Mouse (Mus musculus): ENCODE results near the gene Cers2. TPM values are rescaled to one million over a fixed set of nuclear protein-coding genes. Genes with fewer than 3 reads are reported as not detected.
A peak's percentile ranks its signal among the peaks of the same experiment; 100 is the strongest.

Gene Cers2
- total RNA-seq (2021) = 10 to 100 TPM; 15.9 to 23.3 TPM
- long read RNA-seq, experiment 1, transcript Cers2-201 (11 exons, 2,216 nt) = major isoform, 10 of 13 reads
- long read RNA-seq, experiment 1, partial matches to known transcripts = 1 of 13 reads
- long read RNA-seq, experiment 1, other reads (novel, unspliced or antisense) = 2 of 13 reads
- long read RNA-seq, experiment 2, transcript Cers2-201 (11 exons, 2,216 nt) = major isoform, 14 of 21 reads
- long read RNA-seq, experiment 2, partial matches to known transcripts = 0 of 21 reads
- long read RNA-seq, experiment 2, other reads (novel, unspliced or antisense) = 7 of 21 reads

DNA sequence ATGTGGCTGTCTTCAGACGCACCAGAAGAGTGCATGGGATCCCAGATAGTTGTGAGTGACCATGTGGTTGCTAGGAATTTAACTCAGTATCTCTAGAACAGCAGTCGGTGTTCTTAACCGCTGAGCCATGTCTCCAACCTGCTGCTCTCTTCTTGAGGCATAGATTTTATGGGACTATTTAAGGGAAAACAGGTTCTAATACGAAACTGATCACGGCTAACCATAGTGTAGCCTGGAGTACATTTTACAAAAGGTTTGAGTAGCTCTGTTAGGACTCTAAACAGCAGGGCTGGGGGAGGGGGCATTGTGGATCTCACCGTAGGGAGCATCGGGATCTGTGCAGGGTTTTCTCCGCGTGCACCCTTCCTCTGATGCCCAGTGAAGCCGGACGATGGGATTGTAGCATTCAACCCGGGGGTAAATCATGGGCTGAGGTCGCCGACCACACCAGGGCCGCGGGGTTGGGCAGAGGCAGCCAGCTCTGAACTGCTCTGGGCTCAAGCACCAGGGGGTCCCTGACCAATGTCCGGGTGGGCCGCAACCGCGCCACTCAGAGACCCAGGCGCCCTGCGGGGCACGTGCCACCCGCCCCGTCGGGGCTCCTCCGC is at the start of gene Cers2:
Cers2 (plus strand) TSS at position 306 of the 608 bp plus-strand sequence.
- intact Hi-C loops (cut with DNase I) = loop anchor here (5.0 kb wide), 2 partner anchors 32 to 78 kb away; partner anchors contain the start of genes Mindy1 and Prune1
- DNase-seq = no peak

DNA sequence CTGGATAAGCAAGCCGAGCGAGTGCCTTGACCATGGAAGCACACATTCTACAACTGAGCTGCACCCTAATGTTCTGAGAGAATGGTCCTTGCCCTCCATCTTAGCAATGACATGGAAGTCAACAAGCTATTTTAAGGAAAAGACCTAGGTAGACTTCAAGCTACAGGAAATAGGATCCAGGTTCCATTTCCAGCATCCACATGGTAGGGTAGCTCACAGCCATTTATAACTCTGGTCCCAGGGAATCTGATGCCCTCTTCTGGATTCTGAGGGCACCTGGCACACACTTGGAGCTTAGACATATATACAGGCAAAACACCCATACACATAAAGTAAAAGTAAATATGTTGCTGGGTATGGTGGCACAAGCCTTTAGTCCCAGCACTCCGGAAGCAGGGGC is 48.5 kb upstream of the Cers2 start:
- no peak for DNase-seq
- intact Hi-C loops (cut with DNase I) = no loop called here

DNA sequence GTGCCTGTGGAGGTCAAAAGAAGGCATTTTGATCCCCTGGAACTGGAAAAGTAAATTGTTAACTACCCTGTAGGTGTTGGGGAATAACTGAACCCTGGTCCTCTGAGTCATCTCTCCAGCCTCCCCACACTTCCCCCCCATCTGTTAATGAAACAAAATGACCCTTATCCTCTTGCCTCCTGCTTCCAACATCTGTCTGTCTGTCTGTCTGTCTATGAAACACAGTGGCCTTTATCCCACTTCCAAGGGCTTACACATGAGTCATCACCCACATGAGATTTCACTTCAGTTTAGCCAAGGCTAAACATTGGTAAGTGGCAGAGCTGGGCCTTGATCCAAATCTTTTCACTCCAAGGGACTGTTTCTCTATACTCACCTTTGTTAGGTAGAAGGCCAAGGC is 46.7 kb upstream of the Cers2 start:
- intact Hi-C loops (cut with DNase I) = no loop called here
- no peak for DNase-seq

DNA sequence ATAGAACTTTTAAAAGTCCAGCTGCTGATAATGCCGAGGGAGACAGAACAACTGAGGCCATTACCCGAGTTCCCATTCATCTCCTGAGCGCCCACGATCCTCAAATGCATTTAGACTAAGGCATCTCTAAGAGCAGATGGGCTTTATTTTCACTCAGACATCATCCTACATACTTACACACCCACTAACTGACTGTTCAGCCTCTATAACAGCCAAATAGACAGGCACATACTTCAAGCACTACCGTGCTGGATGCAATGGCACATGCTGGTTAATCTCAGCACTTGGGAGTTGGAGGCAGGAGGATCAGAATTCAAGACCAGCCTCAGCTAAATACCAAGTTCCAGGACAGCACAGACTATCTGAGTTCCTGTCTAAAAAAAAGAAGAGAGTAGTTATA is 44.8 kb upstream of the Cers2 start:
- intact Hi-C loops (cut with DNase I) = no loop called here
- no peak for DNase-seq

DNA sequence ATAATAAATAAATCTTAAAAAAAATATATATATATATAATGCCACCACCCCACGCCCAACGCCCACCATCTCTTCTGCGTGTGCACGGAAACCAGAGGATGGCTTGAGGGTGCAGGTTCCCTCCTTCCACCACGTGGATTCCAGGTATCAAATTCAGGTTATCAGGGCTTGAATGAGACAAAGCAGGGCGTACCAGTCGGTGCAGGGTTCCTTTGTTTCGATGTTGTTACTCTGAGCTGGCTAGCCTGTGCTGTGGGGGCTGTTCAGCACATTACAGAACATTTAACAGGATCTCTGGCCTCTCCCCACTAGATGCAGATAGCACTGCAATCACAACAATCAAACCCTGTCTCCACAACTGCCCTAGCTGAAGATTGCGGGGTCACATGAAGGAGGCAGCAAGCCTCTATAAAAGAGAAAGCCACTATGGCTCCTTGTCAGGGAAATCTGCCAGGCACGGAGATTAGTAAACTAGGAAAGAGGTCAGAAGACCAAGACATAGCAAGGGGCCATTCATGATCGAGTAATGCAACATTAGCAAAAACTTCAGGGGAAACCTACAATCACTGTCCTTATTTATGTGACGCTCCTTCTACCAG is 43.7 kb upstream of the Cers2 start:
- intact Hi-C loops (cut with DNase I) = no loop called here
- no peak for DNase-seq

DNA sequence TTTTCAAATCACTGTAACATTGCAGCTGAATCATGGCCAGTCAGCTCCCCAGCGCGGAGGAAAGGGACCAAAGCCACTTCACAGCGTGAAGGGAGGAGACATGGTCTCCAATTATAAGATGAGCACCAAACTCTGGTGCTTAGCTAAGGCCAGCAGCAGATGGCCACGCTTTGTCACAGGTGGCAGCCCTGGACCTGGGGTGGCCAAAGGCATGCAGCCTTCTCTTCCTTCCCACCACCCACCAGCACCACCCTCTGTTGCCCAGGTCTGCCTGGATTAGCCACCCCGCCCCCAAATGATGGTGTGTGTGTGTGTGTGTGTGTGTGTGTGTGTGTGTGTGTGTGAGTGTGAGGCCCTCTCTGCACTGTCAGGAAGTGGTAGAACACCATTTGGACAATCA is 41.1 kb upstream of the Cers2 start:
- no peak for DNase-seq
- intact Hi-C loops (cut with DNase I) = no loop called here

DNA sequence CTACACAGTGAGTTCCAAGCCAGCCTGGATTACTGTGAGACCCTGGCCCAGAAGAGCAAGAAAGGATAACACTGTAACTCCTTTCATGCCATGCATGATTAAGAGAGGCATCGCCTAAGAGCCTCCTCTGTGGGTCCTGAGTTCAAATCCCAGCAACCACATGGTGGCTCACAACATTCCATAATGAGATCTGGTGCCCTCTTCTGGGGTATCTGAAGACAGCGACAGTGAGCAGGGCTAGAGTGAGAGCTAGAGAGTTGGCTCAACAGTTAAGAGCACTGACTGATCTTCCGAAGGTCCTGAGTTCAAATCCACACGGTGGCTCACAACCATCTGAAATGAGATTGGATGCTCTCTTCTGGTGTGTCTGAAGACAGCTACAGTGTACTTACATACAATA is 40.1 kb upstream of the Cers2 start:
- DNase-seq = no peak
- intact Hi-C loops (cut with DNase I) = no loop called here

DNA sequence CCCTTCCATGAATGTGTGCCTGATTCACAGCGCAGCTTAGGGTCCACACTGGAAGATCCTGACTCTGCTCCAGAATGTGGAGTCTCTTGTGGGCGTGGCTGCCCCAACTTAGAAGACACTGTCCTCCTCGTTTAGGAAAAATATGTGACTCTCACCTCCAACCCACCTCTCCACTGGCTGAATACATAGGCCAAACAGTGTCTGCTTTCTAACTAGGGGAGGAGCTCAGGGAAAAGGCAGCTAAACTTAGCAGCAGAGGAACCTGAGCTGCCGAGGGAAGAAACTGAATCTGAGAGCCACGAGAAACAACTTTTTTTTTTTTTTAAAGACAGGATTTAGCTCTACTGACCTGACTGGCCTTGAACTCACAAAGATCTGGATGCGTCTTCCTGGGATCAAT is 39.4 kb upstream of the Cers2 start:
- no peak for DNase-seq
- intact Hi-C loops (cut with DNase I) = no loop called here

DNA sequence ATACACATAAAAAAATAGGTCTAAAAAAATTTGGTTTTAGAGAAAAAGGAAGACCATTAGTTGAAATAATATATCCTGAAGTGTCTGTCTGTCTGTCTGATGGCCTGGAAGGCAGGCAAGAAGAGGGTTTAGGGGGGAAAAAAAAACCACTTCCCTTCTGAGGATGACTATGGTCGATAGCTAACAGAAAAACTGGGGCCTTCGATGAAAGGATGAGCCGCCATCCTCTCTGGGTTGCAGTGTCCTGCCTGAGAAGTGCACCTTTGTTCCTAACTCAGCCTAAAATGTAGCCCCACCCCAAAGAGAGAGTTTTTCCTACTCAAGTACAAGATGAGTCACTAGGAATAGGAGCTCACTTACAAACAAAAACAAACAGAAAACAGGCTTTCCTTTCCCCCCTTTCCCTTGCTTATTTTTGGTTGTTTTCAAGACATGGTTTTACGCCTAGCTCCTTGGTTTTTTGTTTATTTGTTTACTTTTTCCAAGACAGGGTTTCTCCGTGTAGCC is 38.1 kb upstream of the Cers2 start:
- intact Hi-C loops (cut with DNase I) = no loop called here
- DNase-seq = no peak

DNA sequence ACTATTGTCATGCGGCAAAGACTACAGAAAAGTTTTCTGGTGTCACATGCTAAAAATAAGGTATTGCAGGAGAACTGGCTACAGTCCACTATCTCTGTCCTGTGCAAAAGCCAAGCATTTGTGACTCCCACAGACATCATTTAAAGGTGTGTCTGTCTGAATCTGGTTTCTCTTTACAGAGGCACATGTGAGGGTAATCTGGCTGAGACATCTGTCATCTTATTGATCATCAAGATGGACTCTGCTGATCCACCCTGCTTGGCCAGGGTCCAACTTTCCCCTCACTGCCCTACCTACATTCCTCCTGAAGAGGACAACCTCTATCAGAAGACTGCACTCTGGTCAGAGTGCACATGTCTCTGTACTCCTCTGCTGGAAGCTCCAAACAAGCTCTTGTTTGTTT is 37.4 kb upstream of the Cers2 start:
- DNase-seq = no peak
- intact Hi-C loops (cut with DNase I) = no loop called here

DNA sequence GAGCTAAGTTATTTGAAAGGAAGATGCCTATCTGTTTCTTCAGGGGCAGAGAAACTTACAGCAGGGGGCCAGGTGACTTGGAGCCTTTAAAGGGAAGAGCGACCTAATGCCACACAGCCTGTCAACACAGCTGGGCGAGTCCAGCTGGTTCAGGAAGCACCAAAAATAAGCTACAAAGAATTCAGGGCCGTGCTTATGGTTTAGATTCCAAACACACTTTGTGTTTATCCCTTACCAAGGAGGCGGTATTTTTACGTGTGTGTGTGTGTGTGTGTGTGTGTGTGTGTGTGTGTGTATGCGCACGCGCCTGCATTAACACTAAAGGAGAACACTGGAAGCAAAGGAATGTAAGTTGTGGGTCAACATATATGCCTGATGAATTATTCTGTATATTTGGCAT is 33.8 kb upstream of the Cers2 start:
- intact Hi-C loops (cut with DNase I) = loop anchor here (5.0 kb wide), 1 partner anchor 37 kb away; no protein-coding TSS in a partner anchor
- no peak for DNase-seq

DNA sequence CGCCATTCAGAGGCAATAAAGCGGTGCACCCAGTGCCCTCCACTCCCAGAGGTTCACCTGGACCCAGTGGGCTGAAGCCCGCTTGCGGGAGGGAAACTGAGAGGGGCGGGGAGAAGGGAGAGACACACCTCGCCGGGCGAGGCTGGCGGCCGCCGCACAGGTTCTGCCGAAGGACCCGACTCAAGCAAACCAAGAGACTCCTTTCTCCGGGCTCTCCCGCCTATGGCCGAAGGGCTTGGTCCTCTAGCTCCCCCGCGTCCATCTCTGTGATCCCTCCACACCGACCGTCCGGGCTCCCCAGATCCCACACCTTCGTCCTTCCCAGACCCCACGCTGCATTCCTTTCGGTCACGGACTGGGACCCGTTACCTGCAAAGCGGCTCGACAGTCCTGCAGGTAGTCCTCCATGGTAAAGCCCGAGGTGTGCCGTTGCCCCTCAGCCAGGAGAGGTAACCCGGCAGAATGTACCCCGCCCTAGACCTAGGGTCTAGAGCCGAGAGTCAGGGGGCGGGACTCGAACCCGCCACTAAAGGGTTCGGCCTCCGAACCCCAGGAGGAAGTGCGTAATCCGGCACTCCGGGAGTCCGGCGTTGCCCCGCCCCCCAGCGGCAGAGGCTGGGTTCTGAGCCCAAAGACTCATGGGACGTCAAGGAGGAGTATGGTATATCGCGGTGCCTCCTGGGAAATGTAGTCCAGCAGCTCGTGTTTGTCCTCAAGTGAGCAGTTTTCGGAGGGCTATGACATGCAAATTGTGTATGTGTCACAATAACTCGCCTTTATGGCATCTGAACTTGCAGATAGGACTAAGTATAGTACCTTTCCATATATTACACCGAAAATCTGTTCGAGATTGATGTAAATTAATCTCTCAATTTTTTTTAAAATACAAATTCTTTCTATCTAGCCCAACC is 33.1 kb upstream of the Cers2 start, which contains the start of the genes Mindy1 and Prune1:
Mindy1 (plus strand) TSS at position 130 of the 911 bp plus-strand sequence.
Prune1 (minus strand) TSS at position 861 of the 911 bp plus-strand sequence.
- intact Hi-C loops (cut with DNase I) = loop anchor here (5.0 kb wide), 1 partner anchor 36 kb away; no protein-coding TSS in a partner anchor
- DNase-seq = peak; percentile 94 to 98

DNA sequence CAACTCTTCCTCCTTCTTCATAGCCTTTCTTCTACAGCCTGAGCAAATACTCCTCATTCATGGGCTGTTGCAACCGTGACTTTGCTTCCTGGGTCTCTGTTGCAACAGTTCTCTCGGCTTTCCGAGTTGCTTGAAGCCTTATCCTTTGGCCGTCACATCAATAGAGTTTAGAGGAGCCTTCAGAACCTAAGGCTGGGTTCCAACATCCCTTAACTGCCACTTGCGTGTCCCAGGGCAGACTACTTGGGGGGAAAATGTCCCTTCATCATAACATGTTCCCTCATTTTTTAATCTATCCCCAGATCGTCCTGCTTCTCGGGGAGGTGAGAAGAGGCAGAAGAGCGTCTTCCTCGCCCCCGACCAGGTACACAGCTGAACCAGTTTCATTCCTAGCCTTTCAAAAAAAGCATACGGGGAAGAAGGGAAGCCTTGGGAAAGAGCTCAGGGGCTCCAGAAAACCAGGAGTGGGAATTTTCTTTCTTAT is 32.2 kb upstream of the Cers2 start:
- intact Hi-C loops (cut with DNase I) = loop anchor here (5.0 kb wide), 1 partner anchor 35 kb away; no protein-coding TSS in a partner anchor
- DNase-seq = no peak

DNA sequence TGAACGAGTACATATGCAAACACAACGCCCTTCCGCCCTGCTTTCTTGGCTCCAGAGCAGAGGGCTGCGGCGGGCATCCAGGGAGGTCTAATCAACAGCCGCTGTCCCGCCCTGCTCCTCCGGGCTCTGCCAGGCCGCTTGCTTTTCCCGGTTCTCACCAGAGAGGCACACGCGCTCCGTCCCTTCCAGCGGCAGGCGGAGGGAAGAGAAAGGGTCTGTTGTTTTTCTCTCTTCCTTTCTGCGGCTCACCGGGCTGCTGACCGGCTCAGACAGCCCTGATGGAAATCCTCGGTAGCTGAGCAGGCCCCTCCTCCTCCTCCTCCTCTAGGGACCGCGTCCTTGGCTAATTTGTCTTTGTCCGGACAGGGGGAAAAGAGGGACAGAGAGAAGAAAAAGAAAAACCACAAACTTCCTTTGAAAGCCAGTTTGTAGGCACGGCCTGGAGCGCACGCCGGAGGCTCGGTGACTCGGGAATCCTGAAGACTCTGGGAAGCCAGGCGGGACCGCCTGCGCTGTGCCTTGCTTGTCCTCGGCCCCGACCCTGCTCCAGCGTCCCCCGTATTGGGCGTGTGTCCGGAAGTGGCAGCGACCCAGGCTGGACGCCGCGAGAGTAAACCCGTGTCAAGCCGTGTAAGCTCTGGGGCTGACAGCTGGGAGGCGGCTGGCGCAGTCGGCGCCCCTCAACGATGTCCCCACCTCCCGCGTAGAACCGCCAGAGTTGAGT is 31.6 kb upstream of the Cers2 start:
- intact Hi-C loops (cut with DNase I) = loop anchor here (5.0 kb wide), 1 partner anchor 34 kb away; no protein-coding TSS in a partner anchor
- peak; percentile 80 to 82 for DNase-seq

DNA sequence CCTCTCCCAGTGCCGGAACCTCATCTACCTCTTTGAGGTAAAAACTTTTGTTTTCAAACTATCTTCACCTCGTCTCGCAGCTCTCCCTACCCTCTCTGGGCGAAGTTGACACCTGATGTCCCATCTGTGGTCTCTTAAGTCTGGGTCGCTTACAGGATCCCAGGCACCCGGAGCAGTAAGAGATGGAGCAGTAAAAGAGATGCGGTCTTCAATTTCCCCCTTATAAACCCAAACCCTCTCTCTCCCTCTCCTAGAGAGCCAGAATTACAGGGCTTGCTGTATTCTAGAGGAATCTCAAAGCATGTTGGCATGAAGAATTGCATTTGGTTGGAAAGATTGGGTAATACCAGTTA is 31.0 kb upstream of the Cers2 start:
- intact Hi-C loops (cut with DNase I) = loop anchor here (5.0 kb wide), 1 partner anchor 34 kb away; no protein-coding TSS in a partner anchor
- no peak for DNase-seq

DNA sequence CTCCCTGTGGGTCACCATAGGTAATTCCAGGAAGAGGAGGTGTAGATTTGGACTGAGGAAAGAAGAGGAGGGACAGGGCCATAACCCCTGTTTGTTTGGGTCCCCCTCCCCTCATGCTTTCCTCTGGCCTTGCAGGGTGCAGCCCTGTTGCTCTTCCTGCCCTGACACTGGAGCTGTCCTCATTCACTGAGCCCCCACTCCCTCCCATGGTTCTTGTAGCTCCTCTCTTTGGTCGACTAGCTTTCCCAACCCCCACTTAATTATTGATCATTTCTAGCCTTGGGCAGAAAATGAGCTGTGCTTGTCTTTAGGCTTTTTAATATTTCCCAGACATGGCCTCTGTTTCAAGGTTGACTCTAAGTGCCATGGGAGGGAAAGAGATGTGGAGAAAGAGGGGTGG is 30.5 kb upstream of the Cers2 start:
- DNase-seq = no peak
- intact Hi-C loops (cut with DNase I) = loop anchor here (5.0 kb wide), 1 partner anchor 33 kb away; no protein-coding TSS in a partner anchor

DNA sequence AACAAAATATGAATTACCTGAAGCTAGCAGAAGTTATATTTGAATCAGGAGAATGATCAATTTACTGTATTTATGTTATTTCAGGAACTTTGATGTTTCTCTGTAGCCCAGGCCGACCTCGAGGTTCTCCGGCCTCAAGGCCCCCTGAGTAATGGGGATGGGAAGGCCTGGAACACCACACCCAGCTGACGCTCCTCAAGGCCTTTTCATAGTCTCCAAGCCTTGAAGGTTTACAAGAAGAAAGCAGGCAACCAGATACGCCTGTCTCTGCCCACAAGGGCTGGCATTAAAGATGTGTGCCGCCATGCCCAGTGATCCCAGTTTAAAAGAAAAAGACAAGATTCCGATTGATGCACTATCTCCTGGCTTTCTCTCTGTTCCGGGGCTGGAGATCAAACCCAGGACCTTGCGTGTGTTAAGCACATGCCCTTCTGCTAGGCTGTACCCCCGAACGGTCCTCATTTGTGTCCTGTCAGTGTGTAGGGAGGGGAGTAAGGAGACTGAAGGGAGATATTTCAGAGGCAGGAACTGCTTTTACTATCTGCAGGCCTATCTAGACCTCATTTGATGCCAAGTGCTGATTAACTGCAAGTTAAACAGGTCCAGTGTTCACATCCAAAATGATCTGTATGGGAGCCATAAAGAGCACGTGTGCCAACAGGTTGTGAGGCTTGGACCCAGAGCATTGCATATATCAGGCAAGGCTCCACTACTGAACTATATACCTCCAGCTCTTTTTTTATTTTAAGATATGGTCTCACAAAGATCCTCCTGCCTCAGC is 29.9 kb upstream of the Cers2 start:
- no peak for DNase-seq
- intact Hi-C loops (cut with DNase I) = loop anchor here (5.0 kb wide), 1 partner anchor 33 kb away; no protein-coding TSS in a partner anchor

DNA sequence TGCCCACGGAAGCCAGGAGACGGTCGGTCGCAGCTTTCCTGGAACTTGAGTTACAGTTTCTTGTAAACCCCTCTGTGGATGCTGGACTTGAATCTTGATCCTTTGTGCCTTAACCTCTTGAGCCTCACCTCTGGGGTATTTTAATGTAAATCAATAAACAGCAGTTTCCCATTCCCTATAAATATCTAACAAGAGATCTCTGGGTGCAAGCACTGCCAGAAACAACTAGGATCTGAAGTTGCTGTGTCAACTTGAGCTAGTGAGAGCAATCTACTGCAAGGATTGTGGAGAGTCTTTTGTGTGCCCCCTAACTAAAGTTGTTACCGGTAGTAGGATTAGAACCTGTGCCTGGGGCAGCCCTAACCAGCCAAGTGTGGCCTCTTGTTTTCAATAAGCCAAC is 29.2 kb upstream of the Cers2 start:
- intact Hi-C loops (cut with DNase I) = no loop called here
- no peak for DNase-seq

DNA sequence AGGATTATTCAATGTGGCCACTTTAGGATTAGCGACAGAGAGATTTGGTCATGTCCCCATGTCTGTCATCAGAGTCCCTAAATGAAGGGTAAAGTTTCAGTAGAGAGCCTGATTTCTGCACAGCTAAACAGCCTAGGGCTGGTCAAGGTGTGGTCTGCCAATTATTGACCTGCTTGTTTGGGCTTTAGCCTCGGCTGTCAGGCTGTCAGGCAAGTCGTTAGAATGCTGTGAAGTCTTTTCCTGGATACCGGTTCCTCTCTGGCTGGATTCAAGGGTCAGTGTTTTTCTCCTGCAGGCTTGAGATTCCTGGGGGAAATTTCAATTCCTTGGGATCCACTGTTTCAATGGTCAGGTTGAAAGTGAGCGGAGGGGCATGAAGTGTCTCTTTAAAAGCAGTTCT is 28.6 kb upstream of the Cers2 start:
- DNase-seq = no peak
- intact Hi-C loops (cut with DNase I) = no loop called here
